Comparison of ENCODE assay signal across 31 mouse cellular contexts in the genomic region with DNA sequence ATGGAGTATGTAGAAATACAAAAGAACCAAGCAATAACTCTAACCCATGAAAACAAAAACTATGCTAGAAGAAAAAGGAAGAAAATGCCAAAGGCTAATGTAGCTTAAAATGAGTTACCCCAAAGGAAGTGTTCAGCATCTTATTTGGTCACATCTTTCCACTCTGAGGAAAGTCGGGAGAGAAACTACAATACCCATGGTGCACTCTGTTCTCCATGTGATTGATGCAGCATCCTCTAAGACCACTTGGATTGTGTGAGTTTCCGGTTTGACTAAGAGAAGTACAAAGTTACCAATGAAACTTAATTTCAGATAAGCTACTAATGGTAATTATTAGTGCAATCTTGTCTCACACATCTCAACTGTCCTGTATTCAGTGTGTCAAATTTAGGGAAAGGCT.
"Had no signal": no experiment of that assay in that cellular context is flagged by ENCODE, and none has a peak within 500 bp of the region (broad histone marks: within the 10 kb centered on the region; RNA-seq: fewer than 3 reads in every experiment).

No protein-coding gene starts in this region.

- H3K27ac ChIP-seq: limb, embryonic 10.5 days; limb, embryonic 12.5 days; limb, embryonic 13.5 days; limb, embryonic 15.5 days; liver, embryonic 12.5 days; liver, embryonic 13.5 days; liver, embryonic 14.5 days; liver, embryonic 15.5 days; lung, embryonic 15.5 days; macrophage; midbrain, embryonic 10.5 days; midbrain, embryonic 12.5 days; midbrain, embryonic 13.5 days; midbrain, embryonic 15.5 days; neural tube, embryonic 12.5 days had no signal

- H3K4me3 ChIP-seq: limb, embryonic 10.5 days; limb, embryonic 12.5 days; limb, embryonic 13.5 days; limb, embryonic 15.5 days; liver, embryonic 12.5 days; liver, embryonic 13.5 days; liver, embryonic 15.5 days; lung, embryonic 15.5 days; megakaryocyte, embryonic 14.5 days; midbrain, embryonic 10.5 days; midbrain, embryonic 12.5 days; midbrain, embryonic 13.5 days; midbrain, embryonic 15.5 days; myocyte; neural tube, embryonic 12.5 days had no signal

- ATAC-seq: liver, embryonic 12.5 days; liver, postnatal 0 days; lung, postnatal 0 days; midbrain, embryonic 13.5 days; midbrain, embryonic 15.5 days; midbrain, embryonic 16.5 days had no signal

- H3K9me3 ChIP-seq: limb, embryonic 10.5 days; limb, embryonic 12.5 days; limb, embryonic 13.5 days; limb, embryonic 15.5 days; liver, embryonic 12.5 days; liver, embryonic 13.5 days; liver, embryonic 15.5 days; lung, embryonic 15.5 days; megakaryocyte, embryonic 14.5 days; midbrain, embryonic 10.5 days; midbrain, embryonic 12.5 days; midbrain, embryonic 13.5 days; midbrain, embryonic 15.5 days; neural tube, embryonic 12.5 days had no signal

- DNase-seq: left cerebral cortex, postnatal 4 days; liver; liver, embryonic 13.5 days; liver, postnatal 0 days; lung, adult 18-20 months; lung, adult 2 months; lung, postnatal 10 days; lung, postnatal 14 days; lung, postnatal 36 days; midbrain, embryonic 14.5 days had no signal

- H3K36me3 ChIP-seq: limb, embryonic 10.5 days; limb, embryonic 12.5 days; limb, embryonic 13.5 days; limb, embryonic 15.5 days; liver, embryonic 12.5 days; liver, embryonic 13.5 days; liver, embryonic 15.5 days; lung, embryonic 15.5 days; midbrain, embryonic 10.5 days; midbrain, embryonic 12.5 days; midbrain, embryonic 13.5 days; midbrain, embryonic 15.5 days; neural tube, embryonic 12.5 days had no signal

- H3K4me1 ChIP-seq: limb, embryonic 10.5 days; limb, embryonic 12.5 days; limb, embryonic 15.5 days; liver, embryonic 12.5 days; liver, embryonic 13.5 days; liver, embryonic 15.5 days; lung, embryonic 15.5 days; megakaryocyte, embryonic 14.5 days had no signal

- H3K9ac ChIP-seq: limb, embryonic 12.5 days; limb, embryonic 13.5 days; limb, embryonic 15.5 days; liver, embryonic 12.5 days; liver, embryonic 13.5 days; liver, embryonic 14.5 days; liver, embryonic 15.5 days; liver, postnatal 0 days; lung, embryonic 14.5 days; lung, embryonic 15.5 days; midbrain, embryonic 12.5 days; midbrain, embryonic 13.5 days; midbrain, embryonic 15.5 days; neural tube, embryonic 12.5 days had no signal

- H3K27me3 ChIP-seq: limb, embryonic 12.5 days; limb, embryonic 13.5 days; limb, embryonic 15.5 days; liver, embryonic 12.5 days; liver, embryonic 13.5 days; liver, embryonic 15.5 days; lung, embryonic 15.5 days; megakaryocyte, embryonic 14.5 days; midbrain, embryonic 12.5 days; midbrain, embryonic 13.5 days; midbrain, embryonic 15.5 days; neural tube, embryonic 12.5 days had no signal

- H3K4me2 ChIP-seq: limb, embryonic 12.5 days; limb, embryonic 13.5 days; limb, embryonic 15.5 days; liver, embryonic 11.5 days; liver, embryonic 12.5 days; liver, embryonic 13.5 days; liver, embryonic 15.5 days; lung, embryonic 14.5 days; lung, embryonic 15.5 days; midbrain, embryonic 11.5 days; midbrain, embryonic 12.5 days; midbrain, embryonic 13.5 days; midbrain, embryonic 15.5 days; neural tube, embryonic 12.5 days had no signal
